ENCODE assay signal across 9 mouse cellular contexts in genomic region chr11:87750043-87750421, GRCm38 (mm10). TPM values are rescaled to one million over a fixed set of nuclear protein-coding genes. Genes with fewer than 3 reads are reported as not detected.
DNase-seq lines count a peak whose midpoint lies in the region; ATAC-seq and TF ChIP-seq lines count a peak whose summit lies in the region.
"Had no signal": no experiment of that assay in that cellular context is flagged by ENCODE, and none has a peak within 500 bp of the region (broad histone marks: within the 10 kb centered on the region; RNA-seq: fewer than 3 reads in every experiment).

No protein-coding gene starts in this region.

- no peak overlapping the region for H3K9ac ChIP-seq in forebrain, embryonic 11.5 days (ENCODE audit: low read length)
- H3K9ac ChIP-seq in forebrain, embryonic 12.5 days = no peak overlapping the region
- no peak overlapping the region for H3K9ac ChIP-seq in lung, embryonic 14.5 days

- H3K4me2 ChIP-seq in forebrain, embryonic 11.5 days (ENCODE audit: low read depth, low read length, severe bottlenecking) = no peak overlapping the region
- no peak overlapping the region for H3K4me2 ChIP-seq in forebrain, embryonic 12.5 days
- peak overlapping the region; percentile 4; the same call in 1 of the 2 replicates for H3K4me2 ChIP-seq in lung, embryonic 14.5 days

- no peaks in the 10 kb centered on the region for H3K36me3 ChIP-seq in forebrain, embryonic 11.5 days (ENCODE audit: control insufficient read depth, insufficient read depth, low read length)
- H3K36me3 ChIP-seq in forebrain, embryonic 12.5 days (replicated peaks) = peaks cover 4% of the 10 kb centered on the region
- peaks cover 4% of the 10 kb centered on the region for H3K36me3 ChIP-seq in lung, embryonic 14.5 days (ENCODE audit: insufficient read depth)
- peaks cover 45% of the 10 kb centered on the region for H3K36me3 ChIP-seq in erythroblast, embryonic 14.5 days (ENCODE audit: control insufficient read depth)

- H3K27ac ChIP-seq in forebrain, embryonic 11.5 days (ENCODE audit: low read depth, low read length) = peak overlapping the region; percentile 9; the same call in 1 of the 2 replicates
- H3K27ac ChIP-seq in forebrain, embryonic 12.5 days = no peak overlapping the region
- H3K27ac ChIP-seq in lung, embryonic 14.5 days (ENCODE audit: low read depth) = peak overlapping the region; percentile 65; the same call in 1 of the 2 replicates
- H3K27ac ChIP-seq in olfactory bulb, adult 2 months (ENCODE audit: insufficient read depth, low read depth, low read length) = peak overlapping the region; percentile 36; the same call in 1 of the 2 replicates

- no peaks in the 10 kb centered on the region for H3K9me3 ChIP-seq in forebrain, embryonic 11.5 days (ENCODE audit: control insufficient read depth, low read length)
- no peaks in the 10 kb centered on the region for H3K9me3 ChIP-seq in forebrain, embryonic 12.5 days
- no peaks in the 10 kb centered on the region for H3K9me3 ChIP-seq in lung, embryonic 14.5 days (ENCODE audit: low read depth, low read length)
- H3K9me3 ChIP-seq in erythroblast, embryonic 14.5 days (ENCODE audit: control insufficient read depth, low read length) = no peaks in the 10 kb centered on the region

- 79% methylated on average over 11 of the region's 11 CpGs for WGBS in forebrain, embryonic 11.5 days
- WGBS in forebrain, embryonic 12.5 days = 84% methylated on average over 11 of the region's 11 CpGs
- WGBS in lung, embryonic 14.5 days = 71% methylated on average over 11 of the region's 11 CpGs
- 82% methylated on average over 11 of the region's 11 CpGs for WGBS in olfactory bulb, adult 2 months

- no peak for TF ChIP-seq POLR2A in olfactory bulb, adult 2 months (IDR thresholded peaks at IDR 0.05; ENCODE audit: insufficient read depth, low read depth, low read length)

- no peak for DNase-seq in forebrain, embryonic 11.5 days (ENCODE audit: low spot score)
- DNase-seq in lung, embryonic 14.5 days = no peak
- DNase-seq in lung, postnatal 14 days = no peak
- DNase-seq in T-cell, adult 2 months (ENCODE audit: low spot score) = no peak
- no peak for DNase-seq in embryo, embryonic 9.5 days (ENCODE audit: extremely low spot score)

- H3K4me3 ChIP-seq in forebrain, embryonic 11.5 days (ENCODE audit: low read depth, low read length) = no peak overlapping the region
- H3K4me3 ChIP-seq in forebrain, embryonic 12.5 days (replicated peaks) = no peak overlapping the region
- no peak overlapping the region for H3K4me3 ChIP-seq in lung, embryonic 14.5 days (ENCODE audit: low read depth, low read length)
- H3K4me3 ChIP-seq in erythroblast, embryonic 14.5 days (replicated peaks) = peak overlapping the region; percentile 68
- H3K4me3 ChIP-seq in olfactory bulb, adult 2 months (ENCODE audit: insufficient read depth, low read depth, low read length) = no peak overlapping the region

- no peak for TF ChIP-seq CTCF in lung, embryonic 14.5 days (IDR thresholded peaks at IDR 0.05; ENCODE audit: low read depth)
- TF ChIP-seq CTCF in olfactory bulb, adult 2 months (IDR thresholded peaks at IDR 0.05; ENCODE audit: insufficient read depth, low read depth, low read length) = no peak

- no peak for ATAC-seq in forebrain, embryonic 11.5 days (replicated peaks; ENCODE audit: low FRiP score)
- ATAC-seq in forebrain, embryonic 12.5 days (ENCODE audit: low FRiP score) = no peak
- ATAC-seq in lung, embryonic 14.5 days (ENCODE audit: insufficient read depth) = no peak

- H3K27me3 ChIP-seq in forebrain, embryonic 11.5 days (ENCODE audit: control insufficient read depth, insufficient read depth, low read length) = no peaks in the 10 kb centered on the region
- H3K27me3 ChIP-seq in forebrain, embryonic 12.5 days = no peaks in the 10 kb centered on the region
- H3K27me3 ChIP-seq in lung, embryonic 14.5 days (ENCODE audit: insufficient read depth, low read length) = no peaks in the 10 kb centered on the region
- H3K27me3 ChIP-seq in erythroblast, embryonic 14.5 days (ENCODE audit: control insufficient read depth) = no peaks in the 10 kb centered on the region

- no peaks in the 10 kb centered on the region for H3K4me1 ChIP-seq in forebrain, embryonic 11.5 days (replicated peaks; ENCODE audit: control insufficient read depth, insufficient read depth, low read length)
- H3K4me1 ChIP-seq in forebrain, embryonic 12.5 days = no peaks in the 10 kb centered on the region
- no peaks in the 10 kb centered on the region for H3K4me1 ChIP-seq in lung, embryonic 14.5 days (ENCODE audit: insufficient read depth)
- peaks cover 97% of the 10 kb centered on the region for H3K4me1 ChIP-seq in erythroblast, embryonic 14.5 days (ENCODE audit: control insufficient read depth)
- no peaks in the 10 kb centered on the region for H3K4me1 ChIP-seq in olfactory bulb, adult 2 months (ENCODE audit: control insufficient read depth, insufficient read depth, low read length)

RNA-seq across cellular contexts. Expression of gene Tspoap1, which starts 10.3 kb away (rescaled TPM):
- polyA plus RNA-seq in forebrain, embryonic 11.5 days (2014; fragmentation: Nextera tagmentation; extraction: Ambion mirVana) = 18.8 and 19.9 TPM in 2 replicates
- polyA plus RNA-seq in forebrain, embryonic 12.5 days (2016; fragmentation: Nextera tagmentation; extraction: Ambion mirVana) = 33.0 and 35.1 TPM in 2 replicates
- polyA plus RNA-seq in lung, embryonic 14.5 days (2014; fragmentation: Nextera tagmentation; extraction: Ambion mirVana) = 1.5 and 2.5 TPM in 2 replicates
- polyA plus RNA-seq in erythroblast, embryonic 14.5 days (2012) = 0.47 and 0.71 TPM in 2 replicates
- polyA plus RNA-seq in olfactory bulb, adult 2 months (2012; ENCODE audit: insufficient read depth, insufficient read length, low replicate concordance, missing spikeins) = not detected in 2 replicates
- polyA plus RNA-seq: C2C12 had no signal

RNA-seq across cellular contexts. Expression of gene Supt4a, which starts 12.7 kb away (rescaled TPM):
- polyA plus RNA-seq in forebrain, embryonic 11.5 days (2014; fragmentation: Nextera tagmentation; extraction: Ambion mirVana) = 132 and 133 TPM in 2 replicates
- polyA plus RNA-seq in forebrain, embryonic 12.5 days (2016; fragmentation: Nextera tagmentation; extraction: Ambion mirVana) = 118 and 137 TPM in 2 replicates
- 145 and 146 TPM in 2 replicates for polyA plus RNA-seq in lung, embryonic 14.5 days (2014; fragmentation: Nextera tagmentation; extraction: Ambion mirVana)
- 4.3 and 5.5 TPM in 2 replicates for polyA plus RNA-seq in erythroblast, embryonic 14.5 days (2012)
- polyA plus RNA-seq in olfactory bulb, adult 2 months (2012; ENCODE audit: insufficient read depth, insufficient read length, low replicate concordance, missing spikeins) = not detected in 2 replicates

RNA-seq across cellular contexts. Expression of gene Mpo, which starts 43.3 kb away (rescaled TPM):
- 3.6 and 3.9 TPM in 2 replicates for polyA plus RNA-seq in forebrain, embryonic 11.5 days (2014; fragmentation: Nextera tagmentation; extraction: Ambion mirVana)
- polyA plus RNA-seq in forebrain, embryonic 12.5 days (2016; fragmentation: Nextera tagmentation; extraction: Ambion mirVana) = 0.92 and 1.1 TPM in 2 replicates
- polyA plus RNA-seq in lung, embryonic 14.5 days (2014; fragmentation: Nextera tagmentation; extraction: Ambion mirVana) = 0.37 and 0.89 TPM in 2 replicates
- 3.6 and 4.5 TPM in 2 replicates for polyA plus RNA-seq in erythroblast, embryonic 14.5 days (2012)
- not detected in 2 replicates for polyA plus RNA-seq in olfactory bulb, adult 2 months (2012; ENCODE audit: insufficient read depth, insufficient read length, low replicate concordance, missing spikeins)
- polyA plus RNA-seq: C2C12 had no signal

Comparison
In these comparisons a context has a peak if more than half of its experiments do, and no peak if none do; other contexts are left out.
1. RNA of gene Supt4a, which starts 12.7 kb away (polyA plus RNA-seq): 145 to 146 TPM in lung, embryonic 14.5 days, 118 to 137 TPM in forebrain, embryonic 12.5 days and 132 to 133 TPM in forebrain, embryonic 11.5 days; 4.3 to 5.5 TPM in erythroblast, embryonic 14.5 days and not detected in olfactory bulb, adult 2 months; every median in the first group is over 10 times any median in the second.